Mouse (Mus musculus) hindbrain, embryonic 11.5 days (tissue): ENCODE measurements around the gene Yipf3. TPM values are rescaled to one million over a fixed set of nuclear protein-coding genes. Genes with fewer than 3 reads are reported as not detected.
A peak's percentile ranks its signal among the peaks of the same experiment; 100 is the strongest.

Experiments used
- ATAC-seq: fragments of 200-750 bp; cut with Nextera tagmentation; 2 replicates; pipeline ENCODE4 v1.8.0; 2017; ENCODE audit warnings: mild to moderate bottlenecking, moderate TSS enrichment, moderate library complexity; ENCODE audit not compliant: low FRiP score
- DNase-seq: peaks from one replicate; pipeline ENCODE4 v3.0.0-alpha.2; 2015; ENCODE audit warnings: low spot score
- H3K27ac ChIP-seq: fragments of 300-500 bp; sonication (generic); 2 replicates; pipeline ENCODE4 v1.5.1; 2014; ENCODE audit warnings: mild to moderate bottlenecking, low read depth, low read length
- H3K27me3 ChIP-seq: fragments of 300-500 bp; sonication (generic); 2 replicates; pipeline ENCODE4 v1.6.1; 2014; ENCODE audit warnings: mild to moderate bottlenecking, low read length, moderate library complexity, mixed read lengths; ENCODE audit not compliant: control insufficient read depth, insufficient read depth
- H3K36me3 ChIP-seq: fragments of 300-500 bp; sonication (generic); 2 replicates; pipeline ENCODE4 v1.6.1; 2014; ENCODE audit warnings: mild to moderate bottlenecking, low read length, moderate library complexity, mixed read lengths; ENCODE audit not compliant: control insufficient read depth, insufficient read depth
- H3K4me1 ChIP-seq: fragments of 300-500 bp; sonication (generic); replicated peaks from 2 replicates; pipeline ENCODE4 v1.6.1; 2014; ENCODE audit warnings: low read length, mixed read lengths; ENCODE audit not compliant: control insufficient read depth, insufficient read depth
- H3K4me2 ChIP-seq: fragments of 300-500 bp; sonication (generic); replicated peaks from 2 replicates; pipeline ENCODE4 v1.6.1; 2014; ENCODE audit warnings: mild to moderate bottlenecking, low read depth, low read length
- H3K4me3 ChIP-seq: fragments of 300-500 bp; sonication (generic); 2 replicates; pipeline ENCODE4 v1.5.1; 2014; ENCODE audit warnings: low read depth, low read length
- H3K9ac ChIP-seq: fragments of 300-500 bp; sonication (generic); 2 replicates; pipeline ENCODE4 v1.6.1; 2014; ENCODE audit warnings: low read depth, low read length
- H3K9me3 ChIP-seq: fragments of 300-500 bp; sonication (generic); 2 replicates; pipeline ENCODE4 v1.6.1; 2016; ENCODE audit warnings: low read length; ENCODE audit not compliant: control insufficient read depth
- WGBS: fragments of 180-500 bp; shearing (Covaris S2); extraction: QIAGEN DNeasy Blood & Tissue Kit; methylation state at CpG from one replicate; pipeline ENCODE4 v1.1.7; 2014; 5-methylcytosine and 5-hydroxymethylcytosine counted together
- polyA plus RNA-seq: library from polyadenylated mRNA; unstranded; fragments of >200 nt; fragmentation: Nextera tagmentation; extraction: Ambion mirVana; gene quantifications from 2 replicates; pipeline ENCODE4 v1.2.1, GENCODE M21; 2014

Yipf3 gene
- polyA plus RNA-seq, 1 experiment from 2014 or later: 64.7 TPM

GRCm38 (mm10) chr17:46272675-46273074 lies 24.8 kb downstream of the Yipf3 start:
- no peak for ATAC-seq
- H3K4me2 ChIP-seq: no peak overlapping the region
- no peaks in the 10 kb centered on the region for H3K4me1 ChIP-seq
- no peak overlapping the region for H3K9ac ChIP-seq
- H3K27ac ChIP-seq: no peak overlapping the region
- no peak overlapping the region for H3K4me3 ChIP-seq
- no peaks in the 10 kb centered on the region for H3K9me3 ChIP-seq
- no peak for DNase-seq
- no peaks in the 10 kb centered on the region for H3K27me3 ChIP-seq
- H3K36me3 ChIP-seq: 0 out of 2 replicates have a peak, but pooled peaks cover 3% of the 10 kb centered on the region
- 86% methylated on average over 5 of the region's 5 CpGs for WGBS

- no peak for DNase-seq
- no peak for ATAC-seq
These were observed 25.9 kb downstream of the Yipf3 start for GRCm38 (mm10) chr17:46273803-46274236.

GRCm38 (mm10) chr17:46274465-46274864 lies 26.6 kb downstream of the Yipf3 start:
- WGBS: 68% methylated on average over 6 of the region's 6 CpGs
- Histone ChIP-seq H3K9ac (no peak overlapping the region), H3K27me3 (no peaks in the 10 kb centered on the region), H3K27ac (no peak overlapping the region), H3K4me2 (no peak overlapping the region), H3K4me3 (no peak overlapping the region), H3K36me3 (0 out of 2 replicates have a peak, but pooled peaks cover 3% of the 10 kb centered on the region), H3K4me1 (no peaks in the 10 kb centered on the region), H3K9me3 (no peaks in the 10 kb centered on the region)
- DNase-seq (no peak), ATAC-seq (no peak)

More at GRCm38 (mm10) chr17:46273803-46274236, 25.9 kb downstream of the Yipf3 start:
- Histone ChIP-seq H3K9me3 (no peaks in the 10 kb centered on the region), H3K4me2 (no peak overlapping the region), H3K36me3 (0 out of 2 replicates have a peak, but pooled peaks cover 3% of the 10 kb centered on the region), H3K4me3 (no peak overlapping the region), H3K27me3 (no peaks in the 10 kb centered on the region), H3K27ac (no peak overlapping the region), H3K4me1 (no peaks in the 10 kb centered on the region), H3K9ac (no peak overlapping the region)
- 50% methylated on average over 1 of the region's 1 CpGs for WGBS

- Histone ChIP-seq H3K27me3 (no peaks in the 10 kb centered on the region), H3K27ac (no peak overlapping the region), H3K9ac (no peak overlapping the region), H3K9me3 (no peaks in the 10 kb centered on the region), H3K4me2 (no peak overlapping the region), H3K4me1 (no peaks in the 10 kb centered on the region), H3K4me3 (no peak overlapping the region), H3K36me3 (0 out of 2 replicates have a peak, but pooled peaks cover 3% of the 10 kb centered on the region)
- DNase-seq (no peak), ATAC-seq (no peak)
- WGBS: 82% methylated on average over 6 of the region's 6 CpGs
These were observed 27.2 kb downstream of the Yipf3 start for GRCm38 (mm10) chr17:46275034-46275433.

GRCm38 (mm10) chr17:46275506-46275905 lies 27.6 kb downstream of the Yipf3 start:
- WGBS: 90% methylated on average over 10 of the region's 10 CpGs
- Histone ChIP-seq H3K36me3 (0 out of 2 replicates have a peak, but pooled peaks cover 3% of the 10 kb centered on the region), H3K4me3 (no peak overlapping the region), H3K9ac (no peak overlapping the region), H3K27me3 (no peaks in the 10 kb centered on the region), H3K4me2 (no peak overlapping the region), H3K27ac (no peak overlapping the region), H3K4me1 (no peaks in the 10 kb centered on the region), H3K9me3 (no peaks in the 10 kb centered on the region)
- no peak for ATAC-seq
- DNase-seq: no peak

GRCm38 (mm10) chr17:46277586-46277985 lies 29.7 kb downstream of the Yipf3 start:
- H3K4me1 ChIP-seq: 0 out of 2 replicates have a peak, but pooled peaks cover 2% of the 10 kb centered on the region
- WGBS: 72% methylated on average over 4 of the region's 4 CpGs
- H3K27me3 ChIP-seq: no peaks in the 10 kb centered on the region
- H3K9me3 ChIP-seq: no peaks in the 10 kb centered on the region
- no peaks in the 10 kb centered on the region for H3K36me3 ChIP-seq
- H3K9ac ChIP-seq: no peak overlapping the region
- H3K4me2 ChIP-seq: no peak overlapping the region
- DNase-seq (no peak), ATAC-seq (no peak)
- no peak overlapping the region for H3K27ac ChIP-seq
- no peak overlapping the region for H3K4me3 ChIP-seq

GRCm38 (mm10) chr17:46278011-46278765 lies 30.3 kb downstream of the Yipf3 start:
- H3K4me2 ChIP-seq: no peak overlapping the region
- H3K9ac ChIP-seq: no peak overlapping the region
- no peak overlapping the region for H3K27ac ChIP-seq
- ATAC-seq: no peak
- no peak for DNase-seq
- H3K4me1 ChIP-seq: 0 out of 2 replicates have a peak, but pooled peaks cover 2% of the 10 kb centered on the region
- no peak overlapping the region for H3K4me3 ChIP-seq
- no peaks in the 10 kb centered on the region for H3K27me3 ChIP-seq
- 90% methylated on average over 12 of the region's 12 CpGs for WGBS
- no peaks in the 10 kb centered on the region for H3K9me3 ChIP-seq
- H3K36me3 ChIP-seq: no peaks in the 10 kb centered on the region

- H3K27ac ChIP-seq: peak within 1 kb of the TSS; percentile 59
- 0 out of 2 replicates have a peak, but pooled peaks cover 2% of the 10 kb centered on the region for H3K4me1 ChIP-seq
- peak within 1 kb of the TSS; percentile 79 for H3K9ac ChIP-seq
- peak within 1 kb of the TSS; percentile 79 for H3K4me3 ChIP-seq
- H3K36me3 ChIP-seq: no peaks in the 10 kb centered on the region
- DNase-seq (peak; percentile 93), ATAC-seq (peak; percentile 97)
- peak within 1 kb of the TSS; percentile 93 for H3K4me2 ChIP-seq
- H3K9me3 ChIP-seq: no peaks in the 10 kb centered on the region
- H3K27me3 ChIP-seq: no peaks in the 10 kb centered on the region
- WGBS: under 1% methylated on average over 36 of the region's 37 CpGs
These were observed 34.7 kb downstream of the Yipf3 start, which contains the start of gene Tjap1 for GRCm38 (mm10) chr17:46282483-46283123. TSS of gene Tjap1 (minus strand) at chr17:46283026.
